Mouse (Mus musculus) gastrocnemius, adult 8-10 months (tissue): ENCODE measurements around the gene Gpr183. TPM values are rescaled to one million over a fixed set of nuclear protein-coding genes. Genes with fewer than 3 reads are reported as not detected.

Experiments
- DNase-seq, 2 experiments: peaks; one replicate each; pipeline ENCODE4 v3.0.0; 2022; ENCODE audit warnings: low spot score in 2 of 2
- total RNA-seq, 4 experiments: library from RNA; stranded (reverse); gene quantifications; 2 replicates each; pipeline ENCODE4 v1.2.4; 2022

The Gpr183 gene
- total RNA-seq, 4 experiments from 2014 or later: 0.15 to 0.38 (median 0.23) TPM

- no peak for DNase-seq
These were observed 24.3 kb upstream of the Gpr183 start for GRCm38 (mm10) chr14:121989331-121989730.

GRCm38 (mm10) chr14:121987691-121988090 is 22.7 kb upstream of the Gpr183 start:
- DNase-seq: no peak

GRCm38 (mm10) chr14:121987287-121987686 is 22.3 kb upstream of the Gpr183 start:
- no peak for DNase-seq

- no peak for DNase-seq
These were observed 21.0 kb upstream of the Gpr183 start for GRCm38 (mm10) chr14:121986028-121986427.

- no peak for DNase-seq
These were observed 20.5 kb upstream of the Gpr183 start for GRCm38 (mm10) chr14:121985477-121985876.

- no peak for DNase-seq
These were observed 18.3 kb upstream of the Gpr183 start for GRCm38 (mm10) chr14:121983009-121983933.

- no peak for DNase-seq
These were observed 16.5 kb upstream of the Gpr183 start for GRCm38 (mm10) chr14:121981531-121981930.

GRCm38 (mm10) chr14:121973114-121973513 is 8.1 kb upstream of the Gpr183 start:
- DNase-seq: no peak

- DNase-seq: no peak
These were observed 5.4 kb upstream of the Gpr183 start for GRCm38 (mm10) chr14:121970402-121970801.

- no peak for DNase-seq
These were observed 2.1 kb upstream of the Gpr183 start for GRCm38 (mm10) chr14:121967095-121967494.

- DNase-seq: no peak
These were observed 466 bp upstream of the Gpr183 start for GRCm38 (mm10) chr14:121965461-121965860.

- no peak for DNase-seq
These were observed 1.1 kb downstream of the Gpr183 start for GRCm38 (mm10) chr14:121963942-121964335.

GRCm38 (mm10) chr14:121963251-121963941 is 1.6 kb downstream of the Gpr183 start:
- no peak for DNase-seq

GRCm38 (mm10) chr14:121962128-121962890 is 2.7 kb downstream of the Gpr183 start:
- no peak for DNase-seq

- DNase-seq: no peak
These were observed 3.4 kb downstream of the Gpr183 start for GRCm38 (mm10) chr14:121961496-121962127.

GRCm38 (mm10) chr14:121960997-121961396 is 4.0 kb downstream of the Gpr183 start:
- DNase-seq: no peak

GRCm38 (mm10) chr14:121960531-121960930 is 4.5 kb downstream of the Gpr183 start:
- no peak for DNase-seq

- DNase-seq: no peak
These were observed 5.0 kb downstream of the Gpr183 start for GRCm38 (mm10) chr14:121960031-121960430.

GRCm38 (mm10) chr14:121959538-121959980 is 5.4 kb downstream of the Gpr183 start:
- no peak for DNase-seq

- no peak for DNase-seq
These were observed 6.1 kb downstream of the Gpr183 start for GRCm38 (mm10) chr14:121958751-121959537.
